Mouse (Mus musculus) monocyte, adult 2 months (primary cell): ENCODE measurements around the gene Havcr1.

Experiments
- DNase-seq, 2 experiments: peaks; one replicate each; pipeline ENCODE4 v3.0.0; 2022; ENCODE audit warnings: low spot score in 2 of 2, low read depth in 1 of 2

The Havcr1 gene

GRCm38 (mm10) chr11:46819930-46820329 is 85.0 kb downstream of the Havcr1 start:
- DNase-seq: no peak
